Mouse (Mus musculus): Measurements from ENCODE around the gene Tcf25. TPM values are rescaled to one million over a fixed set of nuclear protein-coding genes. Genes with fewer than 3 reads are reported as not detected.
"Not testable (repeated sequence)": the region's sequence is repeated elsewhere in the genome, so short reads cannot be mapped to it uniquely, and the experiment has no call there.

The Tcf25 gene
- total RNA-seq, 2 experiments from 2014 or later = 161 to 167 TPM

- intact Hi-C loops (cut with DNase I) = no loop called here
- DNase-seq = no peak
These were observed 53.3 kb downstream of the Tcf25 start for GRCm38 (mm10) chr8:123426511-123427509.

GRCm38 (mm10) chr8:123427639-123428275 lies 54.2 kb downstream of the Tcf25 start:
- intact Hi-C loops (cut with DNase I) = no loop called here
- DNase-seq = no peak

DNA sequence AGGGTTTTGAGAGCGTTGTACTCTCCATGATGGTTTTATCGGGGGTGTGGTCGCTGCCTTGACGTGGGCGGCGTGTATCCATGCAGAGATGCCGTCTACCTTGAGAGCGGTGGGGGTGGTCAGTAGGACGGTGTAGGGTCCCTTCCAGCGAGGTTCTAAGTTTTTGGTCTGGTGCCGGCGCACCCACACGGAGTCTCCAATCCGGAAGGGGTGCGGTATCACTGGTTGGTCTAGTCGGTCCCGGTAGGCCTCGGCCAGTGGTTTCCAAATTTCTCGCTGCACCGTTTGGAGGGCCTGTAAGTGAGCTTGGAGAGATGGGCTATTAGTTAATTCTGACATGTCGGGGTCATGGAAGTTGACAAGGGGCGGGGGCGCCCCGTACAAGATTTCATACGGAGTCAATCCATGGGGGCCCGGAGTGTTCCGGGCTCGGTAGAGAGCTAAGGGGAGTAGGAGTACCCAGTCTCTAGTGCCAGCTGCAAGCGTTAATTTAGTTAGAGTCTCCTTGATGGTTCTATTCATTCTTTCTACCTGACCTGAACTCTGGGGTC lies 54.9 kb downstream of the Tcf25 start:
- intact Hi-C loops (cut with DNase I) = no loop called here
- DNase-seq = no peak

DNA sequence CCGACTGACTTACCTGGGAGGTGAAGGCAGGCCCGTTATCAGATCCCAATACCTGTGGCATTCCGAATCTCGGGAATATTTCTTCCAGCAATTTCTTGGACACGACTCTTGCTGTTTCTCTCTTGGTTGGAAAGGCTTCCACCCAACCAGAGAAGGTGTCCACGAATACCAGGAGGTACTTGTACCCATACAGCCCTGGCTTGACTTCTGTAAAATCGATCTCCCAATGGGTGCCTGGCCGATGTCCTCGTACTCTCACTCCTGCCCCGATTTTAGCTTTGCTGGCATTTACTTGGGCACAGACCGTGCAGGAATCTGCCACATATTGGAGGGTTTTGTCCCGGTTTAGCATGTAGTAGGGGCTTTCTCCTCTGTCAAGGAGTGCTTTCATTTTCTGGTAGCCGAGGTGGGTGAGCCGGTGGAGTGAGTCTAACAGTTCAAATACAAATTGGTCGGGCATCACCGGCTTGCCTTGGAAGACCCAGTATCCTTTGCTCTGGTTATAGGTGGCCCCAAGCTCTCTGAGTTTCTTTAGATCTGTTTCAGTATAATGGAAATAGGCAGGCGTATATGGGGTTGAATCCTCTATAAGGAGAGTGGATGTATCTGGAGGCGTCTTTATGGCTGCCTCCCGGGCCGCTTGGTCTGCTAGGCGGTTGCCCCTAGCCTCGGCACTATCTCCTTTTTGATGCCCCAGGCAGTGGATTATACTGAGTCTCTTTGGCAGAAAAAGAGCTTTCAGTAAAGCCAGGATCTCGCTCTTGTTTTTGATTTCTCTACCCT lies 55.6 kb downstream of the Tcf25 start:
- no peak for DNase-seq
- intact Hi-C loops (cut with DNase I) = no loop called here

GRCm38 (mm10) chr8:123429722-123430013 lies 56.1 kb downstream of the Tcf25 start:
- intact Hi-C loops (cut with DNase I); DNase-seq: not testable (repeated sequence)

DNA sequence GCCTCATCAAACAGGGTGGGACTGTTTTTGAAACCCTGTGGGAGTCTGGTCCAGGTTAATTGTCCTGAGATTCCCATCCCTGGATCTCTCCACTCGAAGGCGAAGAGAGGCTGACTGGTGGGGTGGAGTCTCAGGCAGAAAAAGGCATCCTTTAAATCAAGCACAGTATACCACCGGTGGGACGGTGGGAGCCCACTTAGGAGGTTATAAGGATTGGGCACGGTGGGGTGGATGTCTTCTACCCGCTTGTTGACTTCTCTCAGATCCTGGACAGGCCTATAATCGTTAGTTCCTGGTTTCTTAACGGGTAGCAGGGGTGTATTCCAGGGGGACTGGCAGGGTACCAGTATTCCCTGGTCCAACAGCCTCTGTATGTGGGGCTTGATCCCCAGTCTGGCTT lies 57.4 kb downstream of the Tcf25 start:
- DNase-seq; intact Hi-C loops (cut with DNase I): not testable (repeated sequence)

GRCm38 (mm10) chr8:123431616-123432365 lies 58.2 kb downstream of the Tcf25 start:
- no peak for DNase-seq
- intact Hi-C loops (cut with DNase I) = no loop called here

DNA sequence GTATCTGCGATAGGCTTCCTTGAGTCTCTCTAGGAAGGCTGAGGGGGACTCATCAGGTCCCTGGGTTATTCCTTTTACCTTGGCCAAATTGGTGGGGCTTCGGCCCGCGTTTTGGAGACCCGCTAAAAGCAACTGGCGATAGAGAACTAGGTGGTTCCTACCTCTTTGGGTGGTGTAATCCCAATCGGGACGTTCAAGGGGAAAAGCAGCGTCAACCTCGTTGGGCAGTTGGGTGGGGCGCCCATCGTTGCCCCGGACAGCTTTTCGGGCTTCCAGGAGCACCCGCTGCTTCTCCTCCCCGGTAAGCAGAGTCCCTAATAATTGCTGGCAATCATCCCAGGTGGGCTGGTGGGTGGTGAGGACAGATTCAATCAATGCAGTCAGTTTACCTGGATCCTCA lies 58.8 kb downstream of the Tcf25 start:
- intact Hi-C loops (cut with DNase I) = no loop called here
- no peak for DNase-seq

DNA sequence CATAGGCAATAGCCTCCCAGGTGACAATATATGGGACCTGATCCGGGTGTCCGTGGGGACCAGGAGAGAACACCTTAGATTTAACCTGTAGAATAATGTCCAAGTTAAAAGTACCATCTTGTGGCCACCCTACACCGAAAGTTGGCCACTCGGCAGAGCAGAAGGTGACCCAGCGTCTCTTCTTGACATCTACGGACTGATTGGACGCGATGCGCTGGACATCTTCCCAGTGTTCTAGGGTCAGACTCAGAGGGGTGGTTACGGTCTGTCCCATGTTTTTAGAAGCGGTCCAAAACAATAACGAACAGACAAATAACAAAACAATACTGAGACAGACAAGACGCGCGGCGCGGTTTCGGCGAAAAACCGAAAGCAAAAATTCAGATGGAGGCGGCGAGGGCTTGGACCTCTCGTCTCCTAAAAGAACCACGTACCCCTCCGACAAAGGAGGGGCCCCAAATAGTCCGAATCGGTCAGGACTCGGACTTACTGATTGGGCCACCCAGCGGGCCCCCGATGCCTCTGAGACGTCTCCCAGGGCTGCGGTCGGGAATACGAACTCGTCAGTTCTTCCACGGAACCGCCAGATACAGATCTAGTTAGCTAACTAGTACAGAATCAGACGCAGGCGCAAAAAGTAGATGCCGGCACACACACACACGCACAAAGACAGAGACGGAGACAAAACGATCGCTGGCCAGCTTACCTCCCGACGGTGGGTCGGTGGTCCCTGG lies 59.9 kb downstream of the Tcf25 start:
- intact Hi-C loops (cut with DNase I); DNase-seq: not testable (repeated sequence)

- intact Hi-C loops (cut with DNase I) = loop anchor here (2.0 to 5.0 kb wide), 2 partner anchors 36 to 67 kb away; partner anchors contain the start of gene Afg3l1
- no peak for DNase-seq
These were observed 68.2 kb downstream of the Tcf25 start for GRCm38 (mm10) chr8:123441788-123442187.

DNA sequence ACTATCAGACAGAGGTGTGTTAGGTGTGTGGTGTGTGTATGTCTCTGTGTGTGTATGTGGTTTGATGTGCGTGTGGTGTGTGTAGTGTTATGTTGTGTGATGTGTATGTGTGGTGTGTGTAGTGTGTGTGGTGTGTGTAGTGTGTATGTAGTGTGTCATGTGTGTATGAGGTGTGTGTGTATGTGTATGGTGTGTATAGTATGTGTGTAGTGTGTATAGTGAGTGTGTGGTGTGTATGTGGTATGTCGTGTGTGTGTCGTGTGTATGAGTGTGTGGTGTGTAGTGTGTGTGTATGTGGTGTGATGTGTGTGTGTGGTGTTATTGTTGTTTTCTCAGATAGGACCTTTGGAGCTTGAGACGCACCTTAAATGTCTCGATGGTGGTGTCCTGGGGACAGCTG lies 68.8 kb downstream of the Tcf25 start:
- intact Hi-C loops (cut with DNase I) = loop anchor here (2.0 to 5.0 kb wide), 2 partner anchors 35 to 68 kb away; partner anchors contain the start of gene Afg3l1
- DNase-seq = no peak

GRCm38 (mm10) chr8:123442871-123443575 lies 69.5 kb downstream of the Tcf25 start:
- intact Hi-C loops (cut with DNase I) = loop anchor here (2.0 to 5.0 kb wide), 2 partner anchors 34 to 68 kb away; partner anchors contain the start of gene Afg3l1
- peak; percentile 96 to 98 for DNase-seq

DNA sequence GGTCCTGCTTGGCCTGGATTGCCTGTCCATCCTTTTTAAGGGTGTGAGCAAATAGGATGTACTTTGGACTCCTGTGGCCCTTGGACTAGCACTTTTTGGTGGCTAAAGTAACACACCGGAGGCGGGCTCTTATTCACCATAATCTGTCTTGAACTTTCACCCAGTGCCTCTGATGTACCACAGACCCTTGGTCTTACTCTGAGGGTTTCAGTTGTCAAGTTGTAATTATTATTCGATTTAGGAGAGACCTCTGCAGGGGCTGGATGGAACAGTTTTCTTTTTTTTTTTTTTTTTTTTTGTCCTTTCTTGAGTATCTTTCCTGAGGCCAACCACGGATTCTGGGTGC lies 70.0 kb downstream of the Tcf25 start:
- intact Hi-C loops (cut with DNase I) = loop anchor here (2.0 to 5.0 kb wide), 2 partner anchors 34 to 69 kb away; partner anchors contain the start of gene Afg3l1

GRCm38 (mm10) chr8:123444131-123444530 lies 70.6 kb downstream of the Tcf25 start:
- DNase-seq = no peak
- intact Hi-C loops (cut with DNase I) = loop anchor here (5.0 kb wide), 1 partner anchor 33 kb away; the partner anchor contains the start of gene Afg3l1

More for the DNA sequence above, 70.0 kb downstream of the Tcf25 start:
- DNase-seq = no peak

- intact Hi-C loops (cut with DNase I) = no loop called here
- DNase-seq = no peak
These were observed 72.4 kb downstream of the Tcf25 start for GRCm38 (mm10) chr8:123445981-123446380.

- DNase-seq = peak; percentile 29 to 32
- intact Hi-C loops (cut with DNase I) = no loop called here
These were observed 73.2 kb downstream of the Tcf25 start for GRCm38 (mm10) chr8:123446799-123447198.

DNA sequence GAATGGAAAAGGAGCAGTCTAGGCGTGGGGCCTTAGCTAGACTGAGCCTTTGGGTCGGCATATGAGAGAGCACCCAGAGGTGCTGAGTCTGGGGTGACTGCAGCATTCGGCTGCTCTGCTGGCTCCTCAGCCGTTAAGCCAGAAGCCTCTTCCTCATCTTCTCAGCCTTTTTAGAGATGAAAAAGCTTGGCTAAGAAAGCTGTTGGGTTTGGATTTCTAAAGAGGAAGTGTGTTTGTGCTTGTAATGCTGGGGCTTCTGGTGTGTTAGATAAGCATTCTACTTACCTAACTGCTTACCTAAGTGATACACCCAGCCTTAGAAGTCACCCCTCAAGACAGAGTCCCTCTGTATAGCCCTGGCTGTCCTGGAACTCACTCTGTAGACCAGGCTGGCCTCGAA lies 77.2 kb downstream of the Tcf25 start:
- DNase-seq = no peak
- intact Hi-C loops (cut with DNase I) = no loop called here

- DNase-seq; intact Hi-C loops (cut with DNase I): not testable (repeated sequence)
These were observed 78.2 kb downstream of the Tcf25 start for GRCm38 (mm10) chr8:123451747-123452146.
